Mouse (Mus musculus): ENCODE results near the gene Gm44579. TPM values are rescaled to one million over a fixed set of nuclear protein-coding genes. Genes with fewer than 3 reads are reported as not detected.

The Gm44579 gene
- polyA plus RNA-seq, 1 experiment from 2014 or later, result not detected

DNA sequence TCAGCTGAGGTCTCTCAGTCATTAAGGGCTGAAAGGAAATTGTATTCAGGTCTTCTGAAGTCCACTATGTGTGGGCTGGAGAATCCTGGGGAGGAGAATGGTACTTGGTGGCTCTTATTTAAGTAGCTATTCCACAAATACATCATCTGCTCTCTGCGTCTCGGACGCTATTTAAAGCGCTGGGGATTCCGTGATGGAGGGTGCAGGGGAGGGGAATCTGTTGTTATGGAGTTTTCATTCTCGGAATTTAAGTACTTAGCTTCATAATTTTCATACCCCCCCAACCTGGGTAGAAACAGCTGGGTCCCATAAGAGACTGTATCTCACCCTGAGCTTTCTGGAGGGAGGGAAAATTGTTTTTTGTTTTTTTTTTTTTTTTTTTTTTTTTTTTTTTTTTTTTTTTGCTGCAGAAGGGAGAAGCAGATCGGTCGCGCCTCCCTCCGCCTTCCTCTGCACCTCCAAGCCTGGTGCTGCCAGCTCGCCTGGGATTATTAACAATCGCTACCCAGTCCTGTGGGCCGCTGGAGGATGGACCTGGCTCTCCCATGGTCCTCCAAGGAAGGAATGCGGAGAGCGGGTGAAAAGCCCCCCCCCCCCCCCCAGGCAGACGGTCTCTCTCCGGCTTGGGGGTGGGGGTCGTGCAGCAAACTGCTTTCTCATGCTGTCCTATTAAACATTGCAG is 53.7 kb downstream of the Gm44579 start, which contains the start of gene Ccdc184:
Gene Ccdc184, plus strand, starts transcription at position 196 of the 682 bp plus-strand sequence.
- no peaks in the 10 kb centered on the region for H3K9me3 ChIP-seq
- H3K4me3 ChIP-seq, result peak within 1 kb of the TSS; percentile 68
- WGBS, result under 1% methylated on average over 17 of the region's 18 CpGs
- H3K27ac ChIP-seq (replicated peaks), result peak within 1 kb of the TSS; percentile 97
- H3K27me3 ChIP-seq, result peaks cover 22% of the 10 kb centered on the region; the same call in 1 of the 2 replicates
- ATAC-seq (replicated peaks), result peak; percentile 78
- peaks cover 30% of the 10 kb centered on the region for H3K4me1 ChIP-seq
- H3K4me2 ChIP-seq (replicated peaks), result peak within 1 kb of the TSS; percentile 86
- no peaks in the 10 kb centered on the region for H3K36me3 ChIP-seq
- peak within 1 kb of the TSS; percentile 82 for H3K9ac ChIP-seq (replicated peaks)

GRCm38 (mm10) chr15:98165525-98165924 is 55.3 kb downstream of the Gm44579 start, which contains the start of gene Asb8:
Asb8 (minus strand) TSS chr15:98165625.
- H3K4me2 ChIP-seq (replicated peaks), result no peak within 1 kb of the TSS
- H3K9me3 ChIP-seq, result no peaks in the 10 kb centered on the region
- WGBS, result 84% methylated on average over 5 of the region's 5 CpGs
- H3K27ac ChIP-seq (replicated peaks), result no peak within 1 kb of the TSS
- ATAC-seq (replicated peaks), result no peak
- no peak within 1 kb of the TSS for H3K9ac ChIP-seq (replicated peaks)
- H3K4me1 ChIP-seq, result peaks cover 30% of the 10 kb centered on the region
- H3K36me3 ChIP-seq, result no peaks in the 10 kb centered on the region
- H3K4me3 ChIP-seq, result no peak within 1 kb of the TSS
- H3K27me3 ChIP-seq, result peaks cover 16% of the 10 kb centered on the region; the same call in 1 of the 2 replicates

DNA sequence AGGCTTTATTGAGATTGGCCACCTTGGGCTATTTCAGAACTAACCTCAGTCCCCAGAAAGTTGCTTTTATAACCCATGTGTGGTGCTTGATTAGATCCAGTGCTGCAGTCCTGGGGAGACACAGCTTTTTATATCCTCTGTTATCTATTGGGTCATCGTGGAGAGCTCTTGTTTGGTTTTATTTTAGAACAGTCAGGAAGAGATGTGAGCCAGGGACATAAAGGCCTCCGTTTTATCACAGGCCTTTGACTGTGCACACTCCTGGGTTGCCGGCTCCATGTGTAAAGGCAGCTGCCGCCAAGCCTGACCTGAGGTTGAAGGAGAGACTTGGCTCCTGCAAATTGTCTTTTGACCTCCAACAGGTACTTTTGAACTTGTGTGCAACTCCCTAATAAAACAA is 58.2 kb downstream of the Gm44579 start:
- peaks cover 6% of the 10 kb centered on the region for H3K4me1 ChIP-seq
- no peaks in the 10 kb centered on the region for H3K9me3 ChIP-seq
- H3K9ac ChIP-seq (replicated peaks), result no peak overlapping the region
- H3K27me3 ChIP-seq, result no peaks in the 10 kb centered on the region
- no peak for ATAC-seq (replicated peaks)
- WGBS, result 74% methylated on average over 4 of the region's 4 CpGs
- H3K27ac ChIP-seq (replicated peaks), result no peak overlapping the region
- no peak overlapping the region for H3K4me2 ChIP-seq (replicated peaks)
- H3K4me3 ChIP-seq, result no peak overlapping the region
- no peaks in the 10 kb centered on the region for H3K36me3 ChIP-seq

DNA sequence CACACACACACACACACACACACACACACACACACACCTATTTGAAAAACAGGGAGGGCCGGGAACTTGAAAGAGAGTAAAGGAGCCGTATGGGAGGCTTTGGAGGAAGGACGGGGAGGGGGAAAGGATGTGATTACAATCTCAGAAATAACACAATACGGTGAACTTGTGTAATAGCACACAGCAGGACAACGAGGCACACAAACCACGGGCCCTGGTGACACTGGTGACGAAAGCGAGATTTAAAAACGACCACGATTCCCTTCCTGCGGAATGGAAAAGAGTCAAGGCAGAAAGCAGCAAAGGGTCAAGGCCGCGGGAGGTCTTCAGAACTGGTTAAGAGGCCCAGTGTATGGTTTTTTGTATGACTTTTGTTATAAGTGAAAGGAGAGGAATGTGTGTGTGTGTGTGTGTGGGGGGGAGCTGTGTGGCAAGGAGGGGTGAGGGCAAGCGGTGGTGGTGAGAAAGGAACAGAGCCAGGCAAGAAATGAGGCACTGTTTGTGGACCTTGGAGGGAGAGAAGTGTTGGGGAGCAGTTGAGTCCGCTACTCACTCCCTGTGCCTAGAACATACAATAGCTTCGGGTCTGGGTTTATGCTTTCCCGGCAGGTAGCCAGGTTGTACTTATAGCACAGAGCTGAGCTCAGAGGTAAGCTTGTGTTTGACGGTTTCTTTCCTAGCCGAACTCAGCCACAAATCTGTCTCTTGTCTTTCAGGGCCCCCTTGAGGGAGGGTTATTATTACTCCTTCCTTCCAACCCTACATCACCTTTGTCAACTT is 59.6 kb downstream of the Gm44579 start:
- Histone ChIP-seq H3K27ac (replicated peaks) (no peak overlapping the region), H3K9me3 (no peaks in the 10 kb centered on the region), H3K27me3 (no peaks in the 10 kb centered on the region), H3K4me2 (replicated peaks) (no peak overlapping the region), H3K4me1 (no peaks in the 10 kb centered on the region), H3K36me3 (no peaks in the 10 kb centered on the region), H3K9ac (replicated peaks) (no peak overlapping the region), H3K4me3 (no peak overlapping the region)
- WGBS, result 52% methylated on average over 19 of the region's 19 CpGs
- no peak for ATAC-seq (replicated peaks)

GRCm38 (mm10) chr15:98157253-98157652 is 63.5 kb downstream of the Gm44579 start:
- Histone ChIP-seq H3K27ac (replicated peaks) (no peak overlapping the region), H3K4me3 (no peak overlapping the region), H3K27me3 (no peaks in the 10 kb centered on the region), H3K4me2 (replicated peaks) (no peak overlapping the region), H3K4me1 (no peaks in the 10 kb centered on the region), H3K9me3 (no peaks in the 10 kb centered on the region), H3K9ac (replicated peaks) (no peak overlapping the region), H3K36me3 (no peaks in the 10 kb centered on the region)
- WGBS, result 74% methylated on average over 1 of the region's 1 CpGs
- ATAC-seq (replicated peaks), result no peak

DNA sequence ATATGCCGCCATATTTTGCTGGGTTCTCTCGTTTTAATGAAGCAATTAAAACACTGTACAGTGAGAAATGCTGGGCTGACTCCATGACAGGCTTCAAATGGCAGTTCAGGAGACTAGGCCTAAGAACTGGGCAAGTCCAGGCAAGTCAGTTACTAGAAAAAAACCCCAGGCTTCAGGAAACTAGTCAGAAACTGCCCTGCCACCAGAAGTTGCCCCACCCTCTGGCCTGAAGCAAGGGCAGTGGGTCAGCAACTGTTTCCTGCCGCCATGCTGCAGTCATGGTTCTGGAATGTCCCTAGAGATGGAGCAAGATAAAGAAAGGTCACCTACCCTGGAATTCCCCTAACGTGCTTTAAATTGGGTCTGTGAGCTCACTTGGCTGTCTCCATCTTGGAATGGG is 64.8 kb downstream of the Gm44579 start:
- no peaks in the 10 kb centered on the region for H3K27me3 ChIP-seq
- H3K4me3 ChIP-seq, result no peak overlapping the region
- H3K4me2 ChIP-seq (replicated peaks), result no peak overlapping the region
- no peaks in the 10 kb centered on the region for H3K4me1 ChIP-seq
- ATAC-seq (replicated peaks), result no peak
- H3K27ac ChIP-seq (replicated peaks), result no peak overlapping the region
- no peak overlapping the region for H3K9ac ChIP-seq (replicated peaks)
- no peaks in the 10 kb centered on the region for H3K36me3 ChIP-seq
- no peaks in the 10 kb centered on the region for H3K9me3 ChIP-seq
- WGBS, result 78% methylated on average over 4 of the region's 4 CpGs

GRCm38 (mm10) chr15:98155272-98155671 is 65.5 kb downstream of the Gm44579 start:
- Histone ChIP-seq H3K36me3 (no peaks in the 10 kb centered on the region), H3K27ac (replicated peaks) (no peak overlapping the region), H3K9ac (replicated peaks) (no peak overlapping the region), H3K9me3 (no peaks in the 10 kb centered on the region), H3K4me1 (no peaks in the 10 kb centered on the region), H3K27me3 (no peaks in the 10 kb centered on the region), H3K4me2 (replicated peaks) (no peak overlapping the region), H3K4me3 (no peak overlapping the region)
- 92% methylated on average over 5 of the region's 5 CpGs for WGBS
- no peak for ATAC-seq (replicated peaks)

DNA sequence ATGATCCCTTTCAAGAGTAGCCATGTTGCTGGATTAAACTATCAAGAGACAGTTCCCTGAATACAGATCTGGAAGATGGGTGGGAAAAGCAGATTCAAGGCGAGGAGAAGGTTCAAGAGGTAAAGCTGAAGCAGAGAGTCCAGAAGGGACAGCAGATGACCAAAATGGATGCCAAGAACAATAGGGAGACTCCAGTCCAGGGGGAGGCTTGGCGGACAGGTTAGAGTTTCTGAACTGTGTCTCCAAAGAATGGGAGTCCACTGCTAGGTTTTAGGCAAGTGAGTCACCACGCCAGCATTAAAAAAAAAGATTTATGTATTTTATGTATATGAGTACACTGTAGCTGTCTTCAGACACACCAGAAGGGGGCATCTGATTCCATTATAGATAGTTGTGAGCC is 66.1 kb downstream of the Gm44579 start:
- Histone ChIP-seq H3K36me3 (no peaks in the 10 kb centered on the region), H3K4me2 (replicated peaks) (no peak overlapping the region), H3K9ac (replicated peaks) (no peak overlapping the region), H3K4me3 (no peak overlapping the region), H3K9me3 (no peaks in the 10 kb centered on the region), H3K4me1 (no peaks in the 10 kb centered on the region), H3K27ac (replicated peaks) (no peak overlapping the region), H3K27me3 (no peaks in the 10 kb centered on the region)
- 82% methylated on average over 3 of the region's 3 CpGs for WGBS
- ATAC-seq (replicated peaks), result no peak

GRCm38 (mm10) chr15:98154146-98154545 is 66.6 kb downstream of the Gm44579 start:
- WGBS, result 70% methylated on average over 4 of the region's 4 CpGs
- H3K4me1 ChIP-seq, result no peaks in the 10 kb centered on the region
- H3K27ac ChIP-seq (replicated peaks), result no peak overlapping the region
- no peak overlapping the region for H3K4me3 ChIP-seq
- no peaks in the 10 kb centered on the region for H3K36me3 ChIP-seq
- H3K27me3 ChIP-seq, result no peaks in the 10 kb centered on the region
- no peak overlapping the region for H3K9ac ChIP-seq (replicated peaks)
- H3K4me2 ChIP-seq (replicated peaks), result no peak overlapping the region
- ATAC-seq (replicated peaks), result no peak
- H3K9me3 ChIP-seq, result no peaks in the 10 kb centered on the region

GRCm38 (mm10) chr15:98153625-98154024 is 67.2 kb downstream of the Gm44579 start:
- Histone ChIP-seq H3K9ac (replicated peaks) (no peak overlapping the region), H3K4me3 (no peak overlapping the region), H3K4me1 (no peaks in the 10 kb centered on the region), H3K9me3 (no peaks in the 10 kb centered on the region), H3K27ac (replicated peaks) (no peak overlapping the region), H3K4me2 (replicated peaks) (no peak overlapping the region), H3K27me3 (no peaks in the 10 kb centered on the region), H3K36me3 (no peaks in the 10 kb centered on the region)
- 36% methylated on average over 3 of the region's 3 CpGs for WGBS
- no peak for ATAC-seq (replicated peaks)

- Histone ChIP-seq H3K4me1 (no peaks in the 10 kb centered on the region), H3K4me3 (no peak overlapping the region), H3K4me2 (replicated peaks) (no peak overlapping the region), H3K36me3 (no peaks in the 10 kb centered on the region), H3K9me3 (no peaks in the 10 kb centered on the region), H3K27ac (replicated peaks) (no peak overlapping the region), H3K9ac (replicated peaks) (no peak overlapping the region), H3K27me3 (no peaks in the 10 kb centered on the region)
- ATAC-seq (replicated peaks), result no peak
- WGBS, result 52% methylated on average over 7 of the region's 7 CpGs
Observed at GRCm38 (mm10) chr15:98152916-98153315, 67.9 kb downstream of the Gm44579 start.

- no peak overlapping the region for H3K27ac ChIP-seq (replicated peaks)
- no peak for ATAC-seq (replicated peaks)
- H3K4me3 ChIP-seq, result no peak overlapping the region
- H3K9me3 ChIP-seq, result no peaks in the 10 kb centered on the region
- WGBS, result 77% methylated on average over 10 of the region's 10 CpGs
- peaks cover 11% of the 10 kb centered on the region for H3K4me1 ChIP-seq
- H3K4me2 ChIP-seq (replicated peaks), result no peak overlapping the region
- H3K36me3 ChIP-seq, result no peaks in the 10 kb centered on the region
- H3K9ac ChIP-seq (replicated peaks), result no peak overlapping the region
- H3K27me3 ChIP-seq, result no peaks in the 10 kb centered on the region
Observed at GRCm38 (mm10) chr15:98149166-98149602, 71.6 kb downstream of the Gm44579 start.

Measured in forebrain, embryonic 15.5 days (tissue).